Mouse (Mus musculus) lung, embryonic 16.5 days (tissue): ENCODE data around the gene Kcnk2. TPM values are rescaled to one million over a fixed set of nuclear protein-coding genes. Genes with fewer than 3 reads are reported as not detected.

Source experiments
- ATAC-seq: fragments of 200-750 bp; cut with Nextera tagmentation; 2 replicates; pipeline ENCODE4 v1.8.0; 2017; ENCODE audit warnings: low read depth, mild to moderate bottlenecking, moderate library complexity
- H3K27ac ChIP-seq: fragments of 300-500 bp; sonication (generic); 2 replicates; pipeline ENCODE4 v1.5.1; 2014; ENCODE audit warnings: mild to moderate bottlenecking, control low read depth, low read length
- H3K27me3 ChIP-seq: fragments of 300-500 bp; sonication (generic); 2 replicates; pipeline ENCODE4 v1.6.1; 2014; ENCODE audit warnings: low read depth, low read length, mixed read lengths; ENCODE audit not compliant: control insufficient read depth, insufficient read depth
- H3K36me3 ChIP-seq: fragments of 300-500 bp; sonication (generic); 2 replicates; pipeline ENCODE4 v1.6.1; 2014; ENCODE audit warnings: low read length; ENCODE audit not compliant: control insufficient read depth, insufficient read depth
- H3K4me1 ChIP-seq: fragments of 300-500 bp; sonication (generic); replicated peaks from 2 replicates; pipeline ENCODE4 v1.6.1; 2014; ENCODE audit warnings: low read length, mixed read lengths; ENCODE audit not compliant: control insufficient read depth, insufficient read depth
- H3K4me2 ChIP-seq: fragments of 300-500 bp; sonication (generic); 2 replicates; pipeline ENCODE4 v1.6.1; 2014; ENCODE audit warnings: low read depth, low read length, control low read depth
- H3K4me3 ChIP-seq: fragments of 300-500 bp; sonication (generic); 2 replicates; pipeline ENCODE4 v1.5.1; 2014; ENCODE audit warnings: mild to moderate bottlenecking, low read length, control low read depth
- H3K9ac ChIP-seq: fragments of 300-500 bp; sonication (generic); 2 replicates; pipeline ENCODE4 v1.6.1; 2014; ENCODE audit warnings: low read length, control low read depth
- H3K9me3 ChIP-seq: fragments of 300-500 bp; sonication (generic); 2 replicates; pipeline ENCODE4 v1.6.1; 2016; ENCODE audit warnings: low read length; ENCODE audit not compliant: control insufficient read depth
- WGBS: fragments of 180-500 bp; shearing (Covaris S2); extraction: QIAGEN DNeasy Blood & Tissue Kit; methylation state at CpG from one replicate; pipeline ENCODE4 v1.1.7; 2014; 5-methylcytosine and 5-hydroxymethylcytosine counted together
- polyA plus RNA-seq: library from polyadenylated mRNA; unstranded; fragments of >200 nt; fragmentation: Nextera tagmentation; extraction: Ambion mirVana; gene quantifications from 2 replicates; pipeline ENCODE4 v1.2.1, GENCODE M21; 2015

Kcnk2 gene
- polyA plus RNA-seq, 1 experiment from 2014 or later, result 4.2 TPM

- H3K4me2 ChIP-seq, result no peak overlapping the region
- H3K9ac ChIP-seq, result no peak overlapping the region
- 66% methylated on average over 3 of the region's 3 CpGs for WGBS
- no peak overlapping the region for H3K27ac ChIP-seq
- H3K27me3 ChIP-seq, result no peaks in the 10 kb centered on the region
- 0 out of 2 replicates have a peak, but pooled peaks have one; percentile 12 for ATAC-seq
- no peaks in the 10 kb centered on the region for H3K36me3 ChIP-seq
- H3K9me3 ChIP-seq, result no peaks in the 10 kb centered on the region
- H3K4me3 ChIP-seq, result no peak overlapping the region
- H3K4me1 ChIP-seq, result peaks cover 5% of the 10 kb centered on the region; the same call in 1 of the 2 replicates
Measured at GRCm38 (mm10) chr1:189214477-189214876, 187.6 kb downstream of the Kcnk2 start.

GRCm38 (mm10) chr1:189209715-189210108 lies 192.4 kb downstream of the Kcnk2 start:
- ATAC-seq, result no peak
- H3K27me3 ChIP-seq, result no peaks in the 10 kb centered on the region
- H3K4me2 ChIP-seq, result no peak overlapping the region
- H3K4me3 ChIP-seq, result no peak overlapping the region
- no peaks in the 10 kb centered on the region for H3K36me3 ChIP-seq
- H3K4me1 ChIP-seq, result no peaks in the 10 kb centered on the region; the same call in 1 of the 2 replicates
- WGBS, result 89% methylated on average over 17 of the region's 17 CpGs
- H3K9me3 ChIP-seq, result no peaks in the 10 kb centered on the region
- H3K9ac ChIP-seq, result no peak overlapping the region
- no peak overlapping the region for H3K27ac ChIP-seq

GRCm38 (mm10) chr1:189209029-189209714 lies 192.9 kb downstream of the Kcnk2 start:
- Histone ChIP-seq H3K27me3 (no peaks in the 10 kb centered on the region), H3K4me3 (no peak overlapping the region), H3K4me2 (no peak overlapping the region), H3K4me1 (no peaks in the 10 kb centered on the region), H3K36me3 (no peaks in the 10 kb centered on the region), H3K9me3 (no peaks in the 10 kb centered on the region), H3K27ac (no peak overlapping the region), H3K9ac (no peak overlapping the region)
- WGBS, result 74% methylated on average over 12 of the region's 12 CpGs
- no peak for ATAC-seq

- no peak overlapping the region for H3K9ac ChIP-seq
- 81% methylated on average over 9 of the region's 9 CpGs for WGBS
- no peak overlapping the region for H3K27ac ChIP-seq
- H3K27me3 ChIP-seq, result no peaks in the 10 kb centered on the region
- no peaks in the 10 kb centered on the region for H3K36me3 ChIP-seq
- no peak for ATAC-seq
- no peaks in the 10 kb centered on the region for H3K4me1 ChIP-seq
- no peaks in the 10 kb centered on the region for H3K9me3 ChIP-seq
- H3K4me3 ChIP-seq, result no peak overlapping the region
- no peak overlapping the region for H3K4me2 ChIP-seq
Measured at GRCm38 (mm10) chr1:189208605-189209004, 193.5 kb downstream of the Kcnk2 start.

DNA sequence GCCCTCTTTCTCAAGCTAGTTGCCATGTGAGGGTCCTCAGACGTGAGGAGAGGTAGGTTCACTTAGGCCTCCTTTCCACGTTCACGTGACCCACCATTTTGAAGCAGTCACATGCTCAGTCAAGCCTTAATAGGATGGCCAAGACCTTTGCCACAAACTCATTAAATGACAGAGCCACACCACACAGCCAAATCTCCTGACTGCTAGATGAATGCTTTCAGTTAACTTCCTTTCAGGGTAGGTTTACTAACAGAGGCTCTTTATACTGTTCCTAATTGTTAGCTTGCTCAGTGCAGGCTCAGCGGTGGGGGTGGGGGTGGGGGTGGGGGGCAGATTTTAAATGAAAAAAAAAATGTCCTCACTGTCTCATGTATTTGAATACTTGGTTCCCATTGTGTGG lies 206.3 kb downstream of the Kcnk2 start:
- Histone ChIP-seq H3K4me2 (no peak overlapping the region), H3K9ac (no peak overlapping the region), H3K27ac (no peak overlapping the region), H3K9me3 (no peaks in the 10 kb centered on the region), H3K4me3 (no peak overlapping the region), H3K36me3 (no peaks in the 10 kb centered on the region), H3K27me3 (no peaks in the 10 kb centered on the region), H3K4me1 (no peaks in the 10 kb centered on the region)
- ATAC-seq, result no peak
- 72% methylated on average over 4 of the region's 4 CpGs for WGBS

DNA sequence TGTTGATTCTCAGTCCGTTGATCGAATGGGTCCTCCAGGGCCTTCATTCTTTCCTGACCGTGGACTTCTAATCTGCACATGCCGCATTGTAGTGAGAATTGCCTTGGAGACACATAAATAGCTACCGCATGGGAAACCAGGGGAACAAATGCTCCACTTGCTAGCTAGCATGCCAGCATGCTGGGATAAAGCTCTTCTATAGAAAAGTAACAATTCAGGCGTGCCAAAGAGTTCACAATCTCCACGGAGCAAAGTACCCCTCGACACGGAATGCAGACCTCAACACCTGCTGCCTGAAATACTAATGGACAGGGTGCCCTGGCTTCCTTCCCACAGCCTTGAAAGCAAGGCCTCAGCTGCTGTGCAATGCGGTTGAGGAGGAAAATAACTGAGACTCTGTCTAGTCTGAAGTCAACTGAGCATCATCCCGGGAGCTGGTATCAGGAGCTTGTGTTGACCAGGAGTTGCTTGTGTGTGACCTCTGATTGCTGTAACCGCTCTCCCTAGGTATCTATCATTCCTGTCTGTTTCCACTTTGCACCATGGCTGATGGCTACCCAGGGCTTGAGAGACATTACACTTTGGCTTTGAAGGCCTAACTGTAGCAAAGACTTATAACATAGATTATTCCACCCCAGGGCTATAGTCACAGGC lies 214.2 kb downstream of the Kcnk2 start:
- Histone ChIP-seq H3K4me3 (no peak overlapping the region), H3K4me2 (no peak overlapping the region), H3K9ac (no peak overlapping the region), H3K27me3 (no peaks in the 10 kb centered on the region), H3K36me3 (no peaks in the 10 kb centered on the region), H3K9me3 (no peaks in the 10 kb centered on the region), H3K27ac (no peak overlapping the region), H3K4me1 (peaks cover 6% of the 10 kb centered on the region)
- no peak for ATAC-seq
- WGBS, result 81% methylated on average over 12 of the region's 12 CpGs

GRCm38 (mm10) chr1:189185206-189185750 lies 216.8 kb downstream of the Kcnk2 start:
- Histone ChIP-seq H3K4me1 (peaks cover 6% of the 10 kb centered on the region), H3K4me3 (no peak overlapping the region), H3K4me2 (no peak overlapping the region), H3K36me3 (no peaks in the 10 kb centered on the region), H3K9me3 (no peaks in the 10 kb centered on the region), H3K27me3 (no peaks in the 10 kb centered on the region), H3K9ac (no peak overlapping the region), H3K27ac (no peak overlapping the region)
- ATAC-seq, result peak; percentile 56; the same call in 1 of the 2 replicates
- 37% methylated on average over 7 of the region's 7 CpGs for WGBS

GRCm38 (mm10) chr1:189177746-189178145 lies 224.3 kb downstream of the Kcnk2 start:
- Histone ChIP-seq H3K36me3 (no peaks in the 10 kb centered on the region), H3K9ac (no peak overlapping the region), H3K27me3 (no peaks in the 10 kb centered on the region), H3K4me1 (no peaks in the 10 kb centered on the region; the same call in 1 of the 2 replicates), H3K27ac (no peak overlapping the region), H3K9me3 (no peaks in the 10 kb centered on the region), H3K4me2 (no peak overlapping the region), H3K4me3 (no peak overlapping the region)
- 38% methylated on average over 1 of the region's 1 CpGs for WGBS
- ATAC-seq, result peak; percentile 61; the same call in 1 of the 2 replicates

DNA sequence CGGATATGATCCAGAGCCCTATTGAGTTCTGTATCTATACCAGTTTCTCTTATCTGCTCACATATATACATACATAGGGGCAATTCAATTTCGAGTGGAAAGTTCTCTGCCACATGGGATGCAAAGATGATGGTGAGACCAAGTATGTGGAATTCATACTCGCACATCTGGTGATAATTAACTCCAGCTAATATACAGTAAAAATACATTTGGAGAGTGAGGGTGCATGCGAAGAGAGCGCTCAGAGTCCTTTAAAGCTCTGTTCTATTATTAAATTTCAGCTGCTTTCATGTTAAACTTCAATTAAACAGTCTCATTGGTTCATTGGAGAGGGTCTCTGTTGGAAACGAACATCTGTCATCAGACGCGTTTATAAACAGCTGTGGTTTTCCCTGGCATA lies 228.6 kb downstream of the Kcnk2 start:
- H3K27me3 ChIP-seq, result no peaks in the 10 kb centered on the region
- no peak overlapping the region for H3K9ac ChIP-seq
- WGBS, result 71% methylated on average over 8 of the region's 8 CpGs
- ATAC-seq, result no peak
- no peak overlapping the region for H3K27ac ChIP-seq
- no peaks in the 10 kb centered on the region for H3K9me3 ChIP-seq
- H3K4me2 ChIP-seq, result no peak overlapping the region
- H3K36me3 ChIP-seq, result no peaks in the 10 kb centered on the region
- H3K4me3 ChIP-seq, result no peak overlapping the region
- peaks cover 4% of the 10 kb centered on the region; the same call in 1 of the 2 replicates for H3K4me1 ChIP-seq
